Mouse (Mus musculus): ENCODE results near the gene Bco2. TPM values are rescaled to one million over a fixed set of nuclear protein-coding genes. Genes with fewer than 3 reads are reported as not detected.

Bco2 gene
- polyA plus RNA-seq, 1 experiment from 2014 or later: 0.26 TPM

DNA sequence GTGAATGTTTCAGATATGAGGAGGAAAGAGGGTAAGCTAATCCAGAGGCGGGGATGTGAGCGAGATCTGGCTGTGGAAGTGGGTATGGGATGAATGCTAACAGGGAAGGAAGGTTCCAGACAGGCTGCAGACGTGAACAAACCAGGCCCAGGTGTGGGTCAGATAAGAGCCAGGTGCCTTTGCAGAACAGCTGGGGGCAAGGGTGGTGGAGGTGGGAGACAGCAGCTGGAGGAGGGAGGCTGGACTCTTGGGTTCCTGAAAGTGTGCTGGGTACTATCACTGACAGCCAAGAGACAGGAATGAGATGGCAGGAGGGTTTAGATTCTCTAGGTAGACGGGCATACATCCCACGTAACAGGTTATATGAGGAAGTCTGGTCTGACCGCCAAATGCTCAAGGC is 57.9 kb downstream of the Bco2 start:
- Histone ChIP-seq H3K4me3 (ENCODE audit: low read depth, low read length) (no peak overlapping the region), H3K36me3 (ENCODE audit: control insufficient read depth, insufficient read depth, low read length) (no peaks in the 10 kb centered on the region), H3K4me1 (ENCODE audit: control insufficient read depth, insufficient read depth, low read length) (0 out of 2 replicates have a peak, but pooled peaks cover 7% of the 10 kb centered on the region), H3K27ac (ENCODE audit: low read length) (no peak overlapping the region), H3K9ac (replicated peaks; ENCODE audit: low read depth, low read length) (no peak overlapping the region), H3K4me2 (replicated peaks; ENCODE audit: low read depth, low read length) (no peak overlapping the region), H3K9me3 (ENCODE audit: control insufficient read depth, low read depth, low read length) (no peaks in the 10 kb centered on the region), H3K27me3 (ENCODE audit: control insufficient read depth, insufficient read depth, low read length) (no peaks in the 10 kb centered on the region)
- no peak for ATAC-seq (ENCODE audit: insufficient number of reproducible peaks, insufficient read depth, low FRiP score, low read depth)
- WGBS: 58% methylated on average over 6 of the region's 6 CpGs

DNA sequence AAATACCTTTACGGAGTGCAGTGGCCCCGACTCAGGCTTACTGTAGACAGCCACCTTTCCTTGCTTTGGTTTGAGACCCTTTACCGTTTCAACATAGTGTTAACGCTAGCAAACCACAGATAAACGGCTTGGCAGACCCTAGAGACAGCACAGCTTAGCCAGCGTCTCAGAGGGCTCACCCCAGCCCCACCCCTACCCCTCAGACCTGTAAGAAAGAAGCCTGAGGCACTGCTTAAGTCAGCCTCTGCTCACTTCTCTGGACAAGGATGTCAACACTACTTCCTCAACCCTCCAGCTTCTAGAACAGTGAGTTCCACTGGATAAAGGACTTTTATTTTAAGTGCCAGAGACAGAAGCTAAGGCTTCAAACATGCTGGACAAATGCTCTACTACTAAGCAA is 58.4 kb downstream of the Bco2 start:
- H3K4me3 ChIP-seq (ENCODE audit: low read depth, low read length): no peak overlapping the region
- no peak overlapping the region for H3K27ac ChIP-seq (ENCODE audit: low read length)
- H3K27me3 ChIP-seq (ENCODE audit: control insufficient read depth, insufficient read depth, low read length): no peaks in the 10 kb centered on the region
- WGBS: 19% methylated on average over 6 of the region's 6 CpGs
- no peaks in the 10 kb centered on the region for H3K9me3 ChIP-seq (ENCODE audit: control insufficient read depth, low read depth, low read length)
- no peak overlapping the region for H3K9ac ChIP-seq (replicated peaks; ENCODE audit: low read depth, low read length)
- ATAC-seq (ENCODE audit: insufficient number of reproducible peaks, insufficient read depth, low FRiP score, low read depth): no peak
- no peak overlapping the region for H3K4me2 ChIP-seq (replicated peaks; ENCODE audit: low read depth, low read length)
- 0 out of 2 replicates have a peak, but pooled peaks cover 7% of the 10 kb centered on the region for H3K4me1 ChIP-seq (ENCODE audit: control insufficient read depth, insufficient read depth, low read length)
- no peaks in the 10 kb centered on the region for H3K36me3 ChIP-seq (ENCODE audit: control insufficient read depth, insufficient read depth, low read length)

DNA sequence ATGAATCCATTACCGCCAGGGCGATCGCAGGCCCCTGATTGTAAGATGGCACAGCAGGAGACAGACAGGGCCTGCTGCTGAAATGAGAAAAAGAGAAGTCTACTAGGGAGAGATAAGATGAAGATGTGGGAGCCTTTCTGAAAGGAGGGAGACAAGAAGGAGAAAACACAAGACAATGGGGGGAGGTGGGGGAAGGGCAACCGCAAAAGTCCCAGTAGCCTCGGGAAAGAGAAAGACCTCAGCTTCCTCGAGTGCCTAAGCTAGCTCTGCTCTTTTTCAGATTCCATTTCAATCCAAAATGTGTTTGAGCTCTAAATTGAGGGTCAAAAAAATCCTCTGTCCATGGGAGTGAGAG is 58.9 kb downstream of the Bco2 start:
- H3K27ac ChIP-seq (ENCODE audit: low read length): no peak overlapping the region
- 39% methylated on average over 6 of the region's 6 CpGs for WGBS
- H3K9ac ChIP-seq (replicated peaks; ENCODE audit: low read depth, low read length): no peak overlapping the region
- no peaks in the 10 kb centered on the region for H3K27me3 ChIP-seq (ENCODE audit: control insufficient read depth, insufficient read depth, low read length)
- H3K9me3 ChIP-seq (ENCODE audit: control insufficient read depth, low read depth, low read length): no peaks in the 10 kb centered on the region
- no peak overlapping the region for H3K4me3 ChIP-seq (ENCODE audit: low read depth, low read length)
- ATAC-seq (ENCODE audit: insufficient number of reproducible peaks, insufficient read depth, low FRiP score, low read depth): no peak
- 0 out of 2 replicates have a peak, but pooled peaks cover 7% of the 10 kb centered on the region for H3K4me1 ChIP-seq (ENCODE audit: control insufficient read depth, insufficient read depth, low read length)
- no peaks in the 10 kb centered on the region for H3K36me3 ChIP-seq (ENCODE audit: control insufficient read depth, insufficient read depth, low read length)
- H3K4me2 ChIP-seq (replicated peaks; ENCODE audit: low read depth, low read length): no peak overlapping the region

DNA sequence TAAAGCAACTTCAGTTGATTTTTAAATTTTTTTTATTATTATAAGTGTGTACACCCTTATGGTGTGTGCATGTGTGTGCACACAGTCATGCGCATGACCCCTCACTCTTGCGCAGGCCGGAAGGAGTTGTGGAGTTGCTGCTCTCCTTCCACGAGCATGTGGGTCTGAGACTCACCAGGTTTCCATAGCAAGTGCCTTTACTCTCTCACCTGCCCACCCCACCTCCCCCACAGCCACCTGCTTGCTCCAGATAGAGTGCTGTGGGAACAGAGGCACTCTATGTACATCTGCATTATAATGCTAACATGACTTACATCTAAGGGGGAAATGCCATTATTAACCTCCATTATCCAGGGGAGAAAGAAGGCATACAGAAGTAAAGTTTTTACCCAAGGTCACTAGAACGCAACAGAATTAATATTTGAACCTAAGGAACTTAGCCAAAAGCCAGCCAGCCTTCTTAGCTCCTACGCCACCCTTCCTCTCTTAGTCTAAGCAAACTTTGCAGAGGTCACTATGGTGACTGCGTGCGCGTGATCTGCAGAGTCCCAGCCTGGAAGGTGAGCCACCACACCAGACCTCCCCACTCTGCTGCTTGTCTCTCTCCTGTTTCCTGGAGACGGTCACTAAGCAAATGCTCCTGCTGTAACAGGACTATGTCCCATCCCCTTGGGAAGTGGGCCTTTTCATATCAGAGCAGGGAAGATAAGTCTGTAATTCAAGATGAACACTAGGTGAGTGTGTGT is 59.4 kb downstream of the Bco2 start:
- Histone ChIP-seq H3K4me3 (ENCODE audit: low read depth, low read length) (no peak overlapping the region), H3K9ac (replicated peaks; ENCODE audit: low read depth, low read length) (no peak overlapping the region), H3K4me2 (replicated peaks; ENCODE audit: low read depth, low read length) (no peak overlapping the region), H3K4me1 (ENCODE audit: control insufficient read depth, insufficient read depth, low read length) (0 out of 2 replicates have a peak, but pooled peaks cover 7% of the 10 kb centered on the region), H3K36me3 (ENCODE audit: control insufficient read depth, insufficient read depth, low read length) (no peaks in the 10 kb centered on the region), H3K27ac (ENCODE audit: low read length) (no peak overlapping the region), H3K9me3 (ENCODE audit: control insufficient read depth, low read depth, low read length) (no peaks in the 10 kb centered on the region), H3K27me3 (ENCODE audit: control insufficient read depth, insufficient read depth, low read length) (no peaks in the 10 kb centered on the region)
- WGBS: 63% methylated on average over 10 of the region's 10 CpGs
- no peak for ATAC-seq (ENCODE audit: insufficient number of reproducible peaks, insufficient read depth, low FRiP score, low read depth)

GRCm38 (mm10) chr9:50494311-50494710 is 60.7 kb downstream of the Bco2 start, which contains the start of gene Plet1:
Gene Plet1 (plus strand): TSS chr9:50494525.
- ATAC-seq (ENCODE audit: insufficient number of reproducible peaks, insufficient read depth, low FRiP score, low read depth): no peak
- no peak within 1 kb of the TSS for H3K4me3 ChIP-seq (ENCODE audit: low read depth, low read length)
- H3K4me2 ChIP-seq (replicated peaks; ENCODE audit: low read depth, low read length): no peak within 1 kb of the TSS
- H3K27ac ChIP-seq (ENCODE audit: low read length): no peak within 1 kb of the TSS
- H3K36me3 ChIP-seq (ENCODE audit: control insufficient read depth, insufficient read depth, low read length): no peaks in the 10 kb centered on the region
- H3K27me3 ChIP-seq (ENCODE audit: control insufficient read depth, insufficient read depth, low read length): no peaks in the 10 kb centered on the region
- WGBS: 75% methylated on average over 6 of the region's 6 CpGs
- no peak within 1 kb of the TSS for H3K9ac ChIP-seq (replicated peaks; ENCODE audit: low read depth, low read length)
- no peaks in the 10 kb centered on the region for H3K9me3 ChIP-seq (ENCODE audit: control insufficient read depth, low read depth, low read length)
- 0 out of 2 replicates have a peak, but pooled peaks cover 7% of the 10 kb centered on the region for H3K4me1 ChIP-seq (ENCODE audit: control insufficient read depth, insufficient read depth, low read length)

- Histone ChIP-seq H3K9me3 (ENCODE audit: control insufficient read depth, low read depth, low read length) (no peaks in the 10 kb centered on the region), H3K27me3 (ENCODE audit: control insufficient read depth, insufficient read depth, low read length) (no peaks in the 10 kb centered on the region), H3K27ac (ENCODE audit: low read length) (no peak overlapping the region), H3K4me1 (ENCODE audit: control insufficient read depth, insufficient read depth, low read length) (0 out of 2 replicates have a peak, but pooled peaks cover 7% of the 10 kb centered on the region), H3K36me3 (ENCODE audit: control insufficient read depth, insufficient read depth, low read length) (no peaks in the 10 kb centered on the region), H3K4me3 (ENCODE audit: low read depth, low read length) (no peak overlapping the region), H3K4me2 (replicated peaks; ENCODE audit: low read depth, low read length) (no peak overlapping the region), H3K9ac (replicated peaks; ENCODE audit: low read depth, low read length) (no peak overlapping the region)
- 69% methylated on average over 2 of the region's 2 CpGs for WGBS
- ATAC-seq (ENCODE audit: insufficient number of reproducible peaks, insufficient read depth, low FRiP score, low read depth): no peak
Observed at GRCm38 (mm10) chr9:50493777-50494176, 61.2 kb downstream of the Bco2 start.

DNA sequence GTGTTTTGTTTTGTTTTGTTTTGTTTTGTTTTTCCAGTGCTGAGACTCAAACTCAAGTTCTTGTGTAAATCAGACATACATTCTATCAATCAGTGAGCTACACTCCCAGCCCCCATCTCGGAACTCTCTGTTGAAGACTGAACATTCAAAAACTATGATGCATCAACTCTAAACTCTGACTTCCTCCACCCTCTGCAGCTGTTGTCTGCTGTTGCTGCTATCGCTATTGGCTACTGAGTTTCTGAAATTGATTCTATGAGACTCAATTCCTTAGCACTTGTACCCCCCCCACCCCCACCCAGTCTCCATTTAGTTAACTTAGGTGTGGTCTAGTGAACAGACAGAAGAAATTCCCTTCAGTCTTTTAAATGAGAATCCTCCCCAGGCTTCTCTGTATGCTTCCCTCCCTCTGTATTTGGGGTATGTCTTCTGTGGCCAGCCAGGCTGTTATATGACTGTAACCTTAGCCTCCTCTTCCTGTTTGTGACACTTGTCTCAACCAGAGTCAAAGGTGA is 63.4 kb downstream of the Bco2 start:
- no peak for ATAC-seq (ENCODE audit: insufficient number of reproducible peaks, insufficient read depth, low FRiP score, low read depth)
- WGBS: 72% methylated on average over 2 of the region's 2 CpGs
- Histone ChIP-seq H3K36me3 (ENCODE audit: control insufficient read depth, insufficient read depth, low read length) (no peaks in the 10 kb centered on the region), H3K4me2 (replicated peaks; ENCODE audit: low read depth, low read length) (no peak overlapping the region), H3K4me3 (ENCODE audit: low read depth, low read length) (no peak overlapping the region), H3K27ac (ENCODE audit: low read length) (no peak overlapping the region), H3K9ac (replicated peaks; ENCODE audit: low read depth, low read length) (no peak overlapping the region), H3K27me3 (ENCODE audit: control insufficient read depth, insufficient read depth, low read length) (no peaks in the 10 kb centered on the region), H3K4me1 (ENCODE audit: control insufficient read depth, insufficient read depth, low read length) (0 out of 2 replicates have a peak, but pooled peaks cover 5% of the 10 kb centered on the region), H3K9me3 (ENCODE audit: control insufficient read depth, low read depth, low read length) (no peaks in the 10 kb centered on the region)

GRCm38 (mm10) chr9:50490836-50491235 is 64.1 kb downstream of the Bco2 start:
- H3K9me3 ChIP-seq (ENCODE audit: control insufficient read depth, low read depth, low read length): no peaks in the 10 kb centered on the region
- no peak for ATAC-seq (ENCODE audit: insufficient number of reproducible peaks, insufficient read depth, low FRiP score, low read depth)
- H3K27ac ChIP-seq (ENCODE audit: low read length): no peak overlapping the region
- H3K4me2 ChIP-seq (replicated peaks; ENCODE audit: low read depth, low read length): no peak overlapping the region
- H3K4me1 ChIP-seq (ENCODE audit: control insufficient read depth, insufficient read depth, low read length): peaks cover 3% of the 10 kb centered on the region; the same call in 1 of the 2 replicates
- H3K9ac ChIP-seq (replicated peaks; ENCODE audit: low read depth, low read length): no peak overlapping the region
- no peak overlapping the region for H3K4me3 ChIP-seq (ENCODE audit: low read depth, low read length)
- no peaks in the 10 kb centered on the region for H3K36me3 ChIP-seq (ENCODE audit: control insufficient read depth, insufficient read depth, low read length)
- no peaks in the 10 kb centered on the region for H3K27me3 ChIP-seq (ENCODE audit: control insufficient read depth, insufficient read depth, low read length)
